Mouse (Mus musculus): ENCODE measurements around the gene Tex10.

Tex10 gene

DNA sequence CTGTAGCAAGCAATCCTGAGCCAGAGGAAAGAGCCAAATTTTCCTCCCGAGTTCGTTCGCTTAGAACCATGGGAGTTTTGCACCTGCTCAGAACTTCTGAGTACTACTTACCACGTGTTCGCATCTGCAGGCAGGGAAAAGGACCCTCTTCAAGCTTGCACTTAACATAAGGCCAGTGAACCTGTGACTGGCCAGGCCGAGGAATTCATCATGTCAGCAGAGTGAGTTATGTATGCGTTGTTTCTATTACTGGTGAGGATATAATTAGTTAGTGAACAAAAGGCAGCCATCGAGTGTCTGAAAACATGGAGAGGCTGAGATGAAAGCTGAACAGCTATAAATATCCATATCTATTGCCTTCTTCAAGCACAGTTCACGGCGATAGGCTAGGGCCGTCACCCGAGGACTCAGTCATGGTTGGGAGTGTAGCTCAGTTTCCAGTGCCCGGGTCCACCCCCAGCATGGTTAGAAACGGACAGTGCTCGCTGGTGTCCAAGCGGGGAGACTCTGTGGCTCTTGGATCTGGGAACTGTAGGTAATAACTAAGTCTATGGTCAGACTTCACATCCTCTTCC is 70.1 kb downstream of the Tex10 start:
- no peak for DNase-seq

GRCm38 (mm10) chr4:48396949-48397348 is 76.3 kb downstream of the Tex10 start:
- no peak for DNase-seq

- no peak for DNase-seq
Observed at GRCm38 (mm10) chr4:48382506-48382905, 90.8 kb downstream of the Tex10 start.

GRCm38 (mm10) chr4:48380940-48381339 is 92.3 kb downstream of the Tex10 start:
- peak; percentile 61 for DNase-seq
